Mouse (Mus musculus): ENCODE data around the gene Ndufaf5. TPM values are rescaled to one million over a fixed set of nuclear protein-coding genes. Genes with fewer than 3 reads are reported as not detected.
"Not testable (repeated sequence)": the region's sequence is repeated elsewhere in the genome, so short reads cannot be mapped to it uniquely, and the experiment has no call there.

Gene Ndufaf5
- polyA plus RNA-seq, 1 experiment = 20.5 TPM

DNA sequence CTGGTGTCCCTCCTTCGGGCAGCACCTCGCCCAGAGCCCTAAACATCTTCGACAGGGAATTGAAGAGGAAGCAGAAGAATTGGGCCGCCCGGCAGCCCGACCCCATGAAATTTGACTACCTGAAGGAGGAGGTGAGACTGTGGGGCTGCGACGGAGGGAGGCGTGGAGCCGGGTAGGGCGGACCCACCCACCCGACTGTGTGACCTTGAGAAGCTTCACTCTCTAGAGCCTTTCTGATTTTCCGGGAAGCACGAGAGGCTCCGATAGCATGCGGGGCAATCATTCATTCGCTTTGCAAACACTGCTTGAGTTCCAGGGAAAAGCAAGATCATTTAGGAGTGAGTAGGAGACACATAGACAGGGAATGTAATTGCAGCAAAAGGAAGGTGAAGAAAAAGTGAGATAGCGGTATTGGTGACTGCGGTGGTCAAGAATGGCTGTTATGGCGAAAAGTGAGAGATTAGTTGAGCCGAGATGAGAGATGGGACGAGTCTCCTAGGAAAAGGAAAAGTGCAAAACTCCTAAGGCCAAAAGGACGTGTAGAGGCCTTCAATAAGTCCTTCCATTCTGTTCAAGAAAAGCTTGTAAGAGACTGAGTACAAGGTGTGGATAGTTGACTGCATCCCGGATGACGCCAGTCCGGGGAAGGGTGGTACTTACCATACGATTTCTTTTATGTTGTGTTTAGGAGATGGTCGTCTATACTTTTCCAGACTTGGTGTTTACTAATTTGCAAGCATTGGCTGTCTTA lies 529 bp downstream of the Ndufaf5 start:
- Histone ChIP-seq H3K36me3 (ENCODE audit: control insufficient read depth, insufficient read depth, low read length, poor library complexity, severe bottlenecking) (peaks cover 14% of the 10 kb centered on the region), H3K9ac (ENCODE audit: low read depth, poor library complexity, severe bottlenecking) (peak overlapping the region; percentile 79), H3K4me1 (ENCODE audit: control insufficient read depth, insufficient read depth, low read length) (no peaks in the 10 kb centered on the region), H3K27me3 (ENCODE audit: control insufficient read depth, insufficient read depth, low read length, poor library complexity, severe bottlenecking) (no peaks in the 10 kb centered on the region), H3K4me3 (ENCODE audit: low read depth, low read length) (peak overlapping the region; percentile 97), H3K27ac (ENCODE audit: insufficient read depth, low read length) (peak overlapping the region; percentile 85), H3K9me3 (replicated peaks; ENCODE audit: control insufficient read depth, insufficient read depth, low read length, poor library complexity, severe bottlenecking) (no peaks in the 10 kb centered on the region)
- no peak for TF ChIP-seq CTCF (IDR thresholded peaks at IDR 0.05; ENCODE audit: low read depth, low read length)
- TF ChIP-seq POLR2A (IDR thresholded peaks at IDR 0.05; ENCODE audit: insufficient read depth, low read length) = no peak
- TF ChIP-seq EP300 (IDR thresholded peaks at IDR 0.05; ENCODE audit: insufficient read depth, low read depth, low read length) = 0 out of 2 replicates have a peak, but pooled peaks have one; percentile 2

- H3K4me1 ChIP-seq (ENCODE audit: control insufficient read depth, insufficient read depth, low read length); H3K9me3 ChIP-seq (replicated peaks; ENCODE audit: control insufficient read depth, insufficient read depth, low read length, poor library complexity, severe bottlenecking); H3K36me3 ChIP-seq (ENCODE audit: control insufficient read depth, insufficient read depth, low read length, poor library complexity, severe bottlenecking); H3K9ac ChIP-seq (ENCODE audit: low read depth, poor library complexity, severe bottlenecking); H3K4me3 ChIP-seq (ENCODE audit: low read depth, low read length); H3K27me3 ChIP-seq (ENCODE audit: control insufficient read depth, insufficient read depth, low read length, poor library complexity, severe bottlenecking): not testable (repeated sequence)
- peak overlapping the region; percentile 72 for H3K27ac ChIP-seq (ENCODE audit: insufficient read depth, low read length)
These were observed 15.3 kb downstream of the Ndufaf5 start for GRCm38 (mm10) chr2:140185685-140186210.

DNA sequence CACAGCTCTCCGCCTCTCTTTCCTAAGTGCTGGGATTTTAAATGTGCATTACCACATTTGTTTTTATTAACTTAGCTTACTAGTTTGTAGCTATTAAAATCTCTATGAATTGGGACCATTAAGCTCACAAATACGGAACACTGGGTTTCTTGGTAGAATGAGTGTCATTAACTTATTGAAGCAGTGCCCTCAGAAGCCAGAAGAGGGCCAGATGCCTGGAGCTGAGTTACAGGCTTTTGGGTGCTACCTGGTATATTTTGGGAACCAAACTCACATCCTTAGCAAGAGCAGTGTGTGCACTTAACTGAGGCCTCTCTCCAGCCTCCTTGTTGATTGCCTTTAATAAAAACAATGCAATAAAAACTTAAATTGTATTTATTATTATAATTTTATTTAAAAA lies 30.3 kb downstream of the Ndufaf5 start:
- no peaks in the 10 kb centered on the region for H3K27me3 ChIP-seq (ENCODE audit: control insufficient read depth, insufficient read depth, low read length, poor library complexity, severe bottlenecking)
- H3K4me1 ChIP-seq (ENCODE audit: control insufficient read depth, insufficient read depth, low read length) = no peaks in the 10 kb centered on the region
- no peak overlapping the region for H3K27ac ChIP-seq (ENCODE audit: insufficient read depth, low read length)
- TF ChIP-seq EP300 (IDR thresholded peaks at IDR 0.05; ENCODE audit: insufficient read depth, low read depth, low read length) = no peak
- TF ChIP-seq CTCF (IDR thresholded peaks at IDR 0.05; ENCODE audit: low read depth, low read length) = no peak
- no peak for TF ChIP-seq POLR2A (IDR thresholded peaks at IDR 0.05; ENCODE audit: insufficient read depth, low read length)
- H3K36me3 ChIP-seq (ENCODE audit: control insufficient read depth, insufficient read depth, low read length, poor library complexity, severe bottlenecking) = peaks cover 5% of the 10 kb centered on the region
- no peaks in the 10 kb centered on the region for H3K9me3 ChIP-seq (replicated peaks; ENCODE audit: control insufficient read depth, insufficient read depth, low read length, poor library complexity, severe bottlenecking)
- no peak overlapping the region for H3K4me3 ChIP-seq (ENCODE audit: low read depth, low read length)
- no peak overlapping the region for H3K9ac ChIP-seq (ENCODE audit: low read depth, poor library complexity, severe bottlenecking)

DNA sequence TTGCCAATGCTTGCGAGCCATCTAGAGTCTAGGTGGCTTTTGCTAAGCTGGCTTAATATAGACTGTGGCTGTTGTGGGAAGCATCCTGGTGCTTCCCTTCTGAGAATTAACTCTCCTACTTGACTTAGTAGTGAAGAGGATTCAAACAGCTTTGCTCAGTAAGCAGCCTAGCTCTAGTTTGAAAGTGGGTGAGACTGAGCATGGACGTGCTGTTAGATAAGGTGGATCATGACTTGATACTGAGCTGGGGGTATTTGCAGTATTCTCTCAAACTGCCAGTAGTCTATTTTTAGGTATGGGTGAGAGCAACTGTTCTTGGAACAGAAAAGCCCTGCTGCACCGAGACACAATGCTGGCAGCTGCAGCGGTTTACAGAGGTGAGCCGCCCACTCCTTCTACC lies 32.1 kb downstream of the Ndufaf5 start:
- H3K9ac ChIP-seq (ENCODE audit: low read depth, poor library complexity, severe bottlenecking) = no peak overlapping the region
- H3K4me1 ChIP-seq (ENCODE audit: control insufficient read depth, insufficient read depth, low read length) = no peaks in the 10 kb centered on the region
- no peaks in the 10 kb centered on the region for H3K9me3 ChIP-seq (replicated peaks; ENCODE audit: control insufficient read depth, insufficient read depth, low read length, poor library complexity, severe bottlenecking)
- H3K4me3 ChIP-seq (ENCODE audit: low read depth, low read length) = no peak overlapping the region
- peaks cover 5% of the 10 kb centered on the region for H3K36me3 ChIP-seq (ENCODE audit: control insufficient read depth, insufficient read depth, low read length, poor library complexity, severe bottlenecking)
- no peak overlapping the region for H3K27ac ChIP-seq (ENCODE audit: insufficient read depth, low read length)
- TF ChIP-seq EP300 (IDR thresholded peaks at IDR 0.05; ENCODE audit: insufficient read depth, low read depth, low read length) = no peak
- no peak for TF ChIP-seq CTCF (IDR thresholded peaks at IDR 0.05; ENCODE audit: low read depth, low read length)
- TF ChIP-seq POLR2A (IDR thresholded peaks at IDR 0.05; ENCODE audit: insufficient read depth, low read length) = no peak
- H3K27me3 ChIP-seq (ENCODE audit: control insufficient read depth, insufficient read depth, low read length, poor library complexity, severe bottlenecking) = no peaks in the 10 kb centered on the region

GRCm38 (mm10) chr2:140203756-140204155 lies 33.3 kb downstream of the Ndufaf5 start:
- no peaks in the 10 kb centered on the region for H3K4me1 ChIP-seq (ENCODE audit: control insufficient read depth, insufficient read depth, low read length)
- no peak overlapping the region for H3K4me3 ChIP-seq (ENCODE audit: low read depth, low read length)
- peaks cover 5% of the 10 kb centered on the region for H3K36me3 ChIP-seq (ENCODE audit: control insufficient read depth, insufficient read depth, low read length, poor library complexity, severe bottlenecking)
- H3K27ac ChIP-seq (ENCODE audit: insufficient read depth, low read length) = no peak overlapping the region
- no peak for TF ChIP-seq CTCF (IDR thresholded peaks at IDR 0.05; ENCODE audit: low read depth, low read length)
- TF ChIP-seq EP300 (IDR thresholded peaks at IDR 0.05; ENCODE audit: insufficient read depth, low read depth, low read length) = no peak
- H3K9ac ChIP-seq (ENCODE audit: low read depth, poor library complexity, severe bottlenecking) = no peak overlapping the region
- H3K9me3 ChIP-seq (replicated peaks; ENCODE audit: control insufficient read depth, insufficient read depth, low read length, poor library complexity, severe bottlenecking) = no peaks in the 10 kb centered on the region
- no peaks in the 10 kb centered on the region for H3K27me3 ChIP-seq (ENCODE audit: control insufficient read depth, insufficient read depth, low read length, poor library complexity, severe bottlenecking)

GRCm38 (mm10) chr2:140214519-140215027 lies 44.1 kb downstream of the Ndufaf5 start:
- no peaks in the 10 kb centered on the region for H3K9me3 ChIP-seq (replicated peaks; ENCODE audit: control insufficient read depth, insufficient read depth, low read length, poor library complexity, severe bottlenecking)
- H3K27me3 ChIP-seq (ENCODE audit: control insufficient read depth, insufficient read depth, low read length, poor library complexity, severe bottlenecking) = no peaks in the 10 kb centered on the region
- H3K4me1 ChIP-seq (ENCODE audit: control insufficient read depth, insufficient read depth, low read length) = no peaks in the 10 kb centered on the region
- no peak overlapping the region for H3K4me3 ChIP-seq (ENCODE audit: low read depth, low read length)
- no peak overlapping the region for H3K9ac ChIP-seq (ENCODE audit: low read depth, poor library complexity, severe bottlenecking)
- TF ChIP-seq EP300 (IDR thresholded peaks at IDR 0.05; ENCODE audit: insufficient read depth, low read depth, low read length) (no peak), CTCF (IDR thresholded peaks at IDR 0.05; ENCODE audit: low read depth, low read length) (no peak), POLR2A (IDR thresholded peaks at IDR 0.05; ENCODE audit: insufficient read depth, low read length) (no peak)
- H3K27ac ChIP-seq (ENCODE audit: insufficient read depth, low read length) = no peak overlapping the region
- H3K36me3 ChIP-seq (ENCODE audit: control insufficient read depth, insufficient read depth, low read length, poor library complexity, severe bottlenecking) = no peaks in the 10 kb centered on the region

All from ES-Bruce4 (cell line).